Comparison of ENCODE assay signal across 16 mouse cellular contexts in the genomic region with DNA sequence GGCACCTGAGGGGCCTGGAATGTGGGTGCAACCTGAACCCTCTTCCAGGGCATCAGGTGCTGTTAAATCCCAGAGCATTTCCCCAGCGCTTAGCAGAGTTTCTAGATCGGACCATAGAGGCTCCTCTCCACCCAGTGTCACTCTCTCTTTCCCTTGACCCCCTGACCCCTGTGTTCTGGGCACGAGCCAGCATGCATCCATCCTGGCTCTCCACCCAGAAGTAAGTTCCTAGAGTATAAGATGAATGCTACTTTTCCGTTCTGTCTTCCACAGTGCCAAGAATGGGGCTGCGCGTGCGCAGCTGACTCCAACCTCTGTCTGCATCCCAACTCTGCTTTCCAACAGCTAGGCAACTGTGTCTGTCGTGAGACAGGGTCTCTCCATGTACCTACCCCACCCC.
DNase-seq lines count a peak whose midpoint lies in the region.
"Had no signal": no experiment of that assay in that cellular context is flagged by ENCODE, and none has a peak within 500 bp of the region (broad histone marks: within the 10 kb centered on the region; RNA-seq: fewer than 3 reads in every experiment).

No protein-coding gene starts in this region.

- peak; percentile 38 for DNase-seq in kidney, adult 18-20 months
- DNase-seq in kidney, adult 9 months: no peak
- peak; percentile 66 to 80 for DNase-seq in kidney, postnatal 25 days
- DNase-seq in kidney, adult 11 months: no peak
- peak; percentile 36 for DNase-seq in lung, postnatal 36 days
- DNase-seq in lung, adult 18-20 months: no peak
- peak; percentile 59 for DNase-seq in testis, postnatal 10 days (ENCODE audit: low spot score)
- no peak for DNase-seq in testis, postnatal 14 days (ENCODE audit: low spot score)
- DNase-seq: adrenal gland, postnatal 25 days; cerebellum, adult 18-20 months; cerebellum, adult 9-11 months; cerebellum, postnatal 36 days; gastrocnemius, postnatal 10 days; heart, adult 18-20 months; heart, postnatal 10 days; heart, postnatal 4 days had no signal

Comparison
In these comparisons a context has a peak if more than half of its experiments do, and no peak if none do; other contexts are left out.
1. DNase-seq: peak in kidney, adult 18-20 months (single experiment), kidney, postnatal 25 days (2 of 2), lung, postnatal 36 days (single experiment) and testis, postnatal 10 days (single experiment); none in kidney, adult 9 months (single experiment), kidney, adult 11 months (single experiment), lung, adult 18-20 months (0 of 2) and testis, postnatal 14 days (single experiment).